Mouse (Mus musculus) 416B (cell line): ENCODE measurements around the gene Dcun1d1.
A peak's percentile ranks its signal among the peaks of the same experiment; 100 is the strongest.

Experiments
- DNase-seq: peaks from one replicate; pipeline ENCODE4 v3.0.0; 2011; ENCODE audit warnings: low read depth

Gene Dcun1d1

GRCm38 (mm10) chr3:35937345-35937744 lies at the start of gene Dcun1d1:
Gene Dcun1d1, minus strand, starts transcription at chr3:35937445.
- no peak for DNase-seq

GRCm38 (mm10) chr3:35986266-35986665 lies 49.0 kb upstream of the Dcun1d1 start:
- no peak for DNase-seq

GRCm38 (mm10) chr3:35973551-35973950 lies 36.3 kb upstream of the Dcun1d1 start:
- peak; percentile 67 for DNase-seq

GRCm38 (mm10) chr3:35972985-35973384 lies 35.7 kb upstream of the Dcun1d1 start:
- peak; percentile 72 for DNase-seq

- no peak for DNase-seq
Measured at GRCm38 (mm10) chr3:35971149-35971548, 33.9 kb upstream of the Dcun1d1 start.

- no peak for DNase-seq
Measured at GRCm38 (mm10) chr3:35970441-35970840, 33.2 kb upstream of the Dcun1d1 start.

- DNase-seq: no peak
Measured at GRCm38 (mm10) chr3:35967366-35967921, 30.2 kb upstream of the Dcun1d1 start.

- peak; percentile 68 for DNase-seq
Measured at GRCm38 (mm10) chr3:35966493-35966892, 29.2 kb upstream of the Dcun1d1 start.

GRCm38 (mm10) chr3:35964928-35965327 lies 27.7 kb upstream of the Dcun1d1 start:
- peak; percentile 11 for DNase-seq

- no peak for DNase-seq
Measured at GRCm38 (mm10) chr3:35963921-35964320, 26.7 kb upstream of the Dcun1d1 start.

GRCm38 (mm10) chr3:35963401-35963800 lies 26.2 kb upstream of the Dcun1d1 start:
- DNase-seq: no peak

GRCm38 (mm10) chr3:35962967-35963366 lies 25.7 kb upstream of the Dcun1d1 start:
- DNase-seq: peak; percentile 57

- DNase-seq: no peak
Measured at GRCm38 (mm10) chr3:35957230-35957629, 20.0 kb upstream of the Dcun1d1 start.

GRCm38 (mm10) chr3:35954901-35955575 lies 17.8 kb upstream of the Dcun1d1 start:
- DNase-seq: no peak

- no peak for DNase-seq
Measured at GRCm38 (mm10) chr3:35953816-35954215, 16.6 kb upstream of the Dcun1d1 start.

GRCm38 (mm10) chr3:35953184-35953583 lies 15.9 kb upstream of the Dcun1d1 start:
- no peak for DNase-seq

GRCm38 (mm10) chr3:35948197-35948596 lies 11.0 kb upstream of the Dcun1d1 start:
- DNase-seq: no peak

GRCm38 (mm10) chr3:35940520-35941135 lies 3.4 kb upstream of the Dcun1d1 start:
- no peak for DNase-seq

GRCm38 (mm10) chr3:35940047-35940446 lies 2.8 kb upstream of the Dcun1d1 start:
- DNase-seq: peak; percentile 74

GRCm38 (mm10) chr3:35933405-35933777 lies 3.9 kb downstream of the Dcun1d1 start:
- peak; percentile 82 for DNase-seq

GRCm38 (mm10) chr3:35932735-35933404 lies 4.4 kb downstream of the Dcun1d1 start:
- peak; percentile 51 for DNase-seq

GRCm38 (mm10) chr3:35931896-35932727 lies 5.1 kb downstream of the Dcun1d1 start:
- DNase-seq: peak; percentile 72
